Mouse (Mus musculus): ENCODE results near the gene Mgam. TPM values are rescaled to one million over a fixed set of nuclear protein-coding genes. Genes with fewer than 3 reads are reported as not detected.
"Not testable (repeated sequence)": the region's sequence is repeated elsewhere in the genome, so short reads cannot be mapped to it uniquely, and the experiment has no call there.

Gene Mgam
- polyA plus RNA-seq, 1 experiment from 2014 or later: 0.05 TPM

GRCm38 (mm10) chr6:40755948-40756347 lies 127.3 kb downstream of the Mgam start:
- Histone ChIP-seq H3K4me1 (no peaks in the 10 kb centered on the region), H3K9me3 (no peaks in the 10 kb centered on the region)

DNA sequence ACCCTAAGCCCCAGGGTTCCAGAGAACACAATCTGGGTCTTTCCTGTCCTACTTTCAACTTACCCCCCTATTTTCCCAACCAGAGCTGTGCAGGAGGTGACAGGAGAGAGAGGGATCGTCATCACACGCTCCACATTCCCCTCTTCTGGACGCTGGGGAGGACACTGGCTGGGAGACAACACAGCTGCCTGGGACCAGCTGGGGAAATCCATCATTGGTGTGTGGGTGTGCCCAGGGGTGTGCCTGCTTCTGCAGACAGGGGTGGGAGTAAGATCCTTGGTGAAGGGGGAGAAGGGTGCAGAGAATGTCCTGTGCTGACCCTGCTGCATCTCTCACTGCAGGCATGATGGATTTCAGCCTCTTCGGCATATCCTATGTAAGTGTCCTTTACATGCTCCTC lies 128.7 kb downstream of the Mgam start:
- H3K27me3 ChIP-seq (replicated peaks); H3K4me3 ChIP-seq; ATAC-seq (ENCODE audit: low FRiP score, low read depth); H3K9ac ChIP-seq; H3K4me2 ChIP-seq (replicated peaks); H3K4me1 ChIP-seq; H3K27ac ChIP-seq; H3K9me3 ChIP-seq; H3K36me3 ChIP-seq: not testable (repeated sequence)
- 70% methylated on average over 3 of the region's 4 CpGs for WGBS

More at GRCm38 (mm10) chr6:40755948-40756347, 127.3 kb downstream of the Mgam start:
- Histone ChIP-seq H3K27ac (no peak overlapping the region), H3K4me3 (no peak overlapping the region), H3K36me3 (no peaks in the 10 kb centered on the region), H3K4me2 (replicated peaks) (no peak overlapping the region), H3K27me3 (replicated peaks) (no peaks in the 10 kb centered on the region), H3K9ac (no peak overlapping the region)
- ATAC-seq (ENCODE audit: low FRiP score, low read depth): no peak
- 96% methylated on average over 1 of the region's 1 CpGs for WGBS

DNA sequence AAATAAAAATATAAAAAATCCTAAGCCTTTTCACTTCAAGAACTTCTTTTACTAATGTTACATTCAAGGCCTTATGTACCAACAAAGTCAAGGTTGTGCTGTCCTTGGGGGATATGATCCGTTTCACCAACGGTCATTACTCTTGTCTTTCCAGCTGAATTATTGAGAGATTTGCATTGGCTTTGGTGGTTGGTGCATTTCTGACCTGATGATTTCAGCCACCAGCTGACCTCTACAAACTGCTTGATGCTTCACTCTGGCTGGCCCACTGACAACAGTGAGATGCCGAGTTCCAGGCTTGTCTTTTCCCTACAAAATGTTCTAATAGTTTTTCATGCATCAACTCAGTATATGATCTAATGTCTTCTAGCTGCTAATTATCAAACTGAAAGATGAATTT lies 146.0 kb downstream of the Mgam start:
- H3K27me3 ChIP-seq (replicated peaks): no peaks in the 10 kb centered on the region
- WGBS: 85% methylated on average over 3 of the region's 3 CpGs
- H3K9ac ChIP-seq: no peak overlapping the region
- ATAC-seq (ENCODE audit: low FRiP score, low read depth): no peak
- no peak overlapping the region for H3K4me3 ChIP-seq
- H3K27ac ChIP-seq: no peak overlapping the region
- H3K9me3 ChIP-seq: no peaks in the 10 kb centered on the region
- H3K4me2 ChIP-seq (replicated peaks): no peak overlapping the region
- H3K4me1 ChIP-seq: no peaks in the 10 kb centered on the region
- H3K36me3 ChIP-seq: no peaks in the 10 kb centered on the region

GRCm38 (mm10) chr6:40778458-40778857 lies 149.8 kb downstream of the Mgam start:
- Histone ChIP-seq H3K4me1 (no peaks in the 10 kb centered on the region), H3K9ac (no peak overlapping the region), H3K9me3 (no peaks in the 10 kb centered on the region), H3K27me3 (replicated peaks) (no peaks in the 10 kb centered on the region), H3K4me3 (no peak overlapping the region), H3K36me3 (no peaks in the 10 kb centered on the region), H3K4me2 (replicated peaks) (no peak overlapping the region), H3K27ac (no peak overlapping the region)
- 60% methylated on average over 4 of the region's 4 CpGs for WGBS
- ATAC-seq (ENCODE audit: low FRiP score, low read depth): no peak

GRCm38 (mm10) chr6:40783637-40784036 lies 155.0 kb downstream of the Mgam start:
- no peaks in the 10 kb centered on the region for H3K27me3 ChIP-seq (replicated peaks)
- H3K4me2 ChIP-seq (replicated peaks): no peak overlapping the region
- WGBS: 84% methylated on average over 1 of the region's 1 CpGs
- H3K36me3 ChIP-seq: no peaks in the 10 kb centered on the region
- no peak overlapping the region for H3K9ac ChIP-seq
- no peaks in the 10 kb centered on the region for H3K9me3 ChIP-seq
- no peaks in the 10 kb centered on the region for H3K4me1 ChIP-seq
- no peak for ATAC-seq (ENCODE audit: low FRiP score, low read depth)
- no peak overlapping the region for H3K4me3 ChIP-seq
- H3K27ac ChIP-seq: no peak overlapping the region

- H3K27me3 ChIP-seq (replicated peaks): no peaks in the 10 kb centered on the region
- no peak overlapping the region for H3K27ac ChIP-seq
- H3K4me3 ChIP-seq: no peak overlapping the region
- no peak for ATAC-seq (ENCODE audit: low FRiP score, low read depth)
- no peak overlapping the region for H3K4me2 ChIP-seq (replicated peaks)
- H3K9me3 ChIP-seq: no peaks in the 10 kb centered on the region
- no peaks in the 10 kb centered on the region for H3K36me3 ChIP-seq
- 83% methylated on average over 3 of the region's 3 CpGs for WGBS
- no peak overlapping the region for H3K9ac ChIP-seq
- H3K4me1 ChIP-seq: no peaks in the 10 kb centered on the region
Observed at GRCm38 (mm10) chr6:40784378-40784777, 155.7 kb downstream of the Mgam start.

DNA sequence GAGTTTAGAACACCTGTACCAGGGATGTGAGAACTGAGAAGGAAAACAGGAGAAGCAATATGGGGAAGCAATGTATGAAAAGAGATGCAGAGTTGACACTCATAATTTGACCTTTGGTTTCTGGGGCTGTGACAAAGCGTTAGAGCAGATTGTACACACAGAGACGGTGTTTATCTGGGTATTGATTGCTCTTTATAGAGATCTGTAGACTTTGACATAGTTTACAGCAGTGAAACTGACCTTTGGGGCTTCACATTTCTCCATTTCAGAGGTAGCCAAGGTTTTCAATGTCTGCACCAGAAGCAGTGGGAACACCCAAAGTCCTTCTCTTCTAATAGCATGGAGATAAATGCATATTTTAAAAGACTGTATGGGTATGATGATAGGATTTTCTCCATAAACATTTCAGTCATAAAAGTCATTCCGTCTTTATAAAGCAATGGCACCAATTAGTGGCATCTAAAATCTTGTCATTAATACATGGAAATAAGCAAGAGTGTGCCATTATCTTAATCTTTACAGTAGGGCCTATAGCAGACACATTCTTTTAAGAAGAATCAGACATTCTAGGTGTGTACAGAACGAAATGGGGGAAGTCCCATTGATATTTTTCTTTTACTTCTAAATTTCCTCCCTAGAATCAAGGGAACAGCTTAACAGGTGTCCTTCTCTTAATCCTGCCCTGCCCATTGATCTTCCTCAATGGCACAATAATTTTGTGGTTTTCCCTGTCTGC lies 166.6 kb downstream of the Mgam start:
- H3K9me3 ChIP-seq: no peaks in the 10 kb centered on the region
- no peak overlapping the region for H3K9ac ChIP-seq
- H3K36me3 ChIP-seq: no peaks in the 10 kb centered on the region
- ATAC-seq (ENCODE audit: low FRiP score, low read depth): no peak
- H3K4me1 ChIP-seq: no peaks in the 10 kb centered on the region
- no peak overlapping the region for H3K27ac ChIP-seq
- WGBS: 79% methylated on average over 4 of the region's 4 CpGs
- no peak overlapping the region for H3K4me3 ChIP-seq
- H3K4me2 ChIP-seq (replicated peaks): no peak overlapping the region
- no peaks in the 10 kb centered on the region for H3K27me3 ChIP-seq (replicated peaks)

DNA sequence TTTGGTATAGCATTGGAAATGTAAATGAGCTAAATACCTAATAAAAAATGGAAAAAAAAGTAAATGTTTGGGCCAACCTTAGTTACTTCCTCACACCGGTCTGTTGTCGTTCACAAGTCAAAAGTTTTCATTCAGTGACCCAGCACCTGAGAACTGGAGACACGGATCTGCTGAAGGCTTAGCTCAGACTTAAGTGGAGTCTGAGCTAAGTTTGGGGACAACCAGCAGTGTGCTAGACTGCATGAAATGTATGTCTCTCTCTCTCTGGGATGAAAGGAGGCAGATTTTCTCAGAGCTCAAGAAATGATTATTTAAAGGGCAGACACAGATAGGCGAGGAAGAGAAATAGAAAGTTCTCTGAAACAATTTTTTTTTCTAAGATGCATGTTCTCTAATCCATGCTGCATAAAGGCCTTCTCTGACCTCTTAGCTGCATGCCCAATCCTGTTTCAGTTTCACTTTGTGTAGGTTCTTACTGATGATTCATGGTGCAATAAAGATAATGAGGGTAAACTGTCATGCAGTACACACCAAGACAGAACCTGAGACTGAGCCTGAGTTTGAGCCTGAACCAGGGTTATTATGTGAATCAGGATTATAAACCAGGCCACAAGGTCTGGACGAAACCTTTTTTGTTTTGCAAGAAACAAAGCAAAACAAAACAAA lies 189.7 kb downstream of the Mgam start:
- Histone ChIP-seq H3K27me3 (replicated peaks) (no peaks in the 10 kb centered on the region), H3K9ac (no peak overlapping the region), H3K4me3 (no peak overlapping the region), H3K4me1 (no peaks in the 10 kb centered on the region), H3K4me2 (replicated peaks) (no peak overlapping the region), H3K27ac (no peak overlapping the region), H3K9me3 (no peaks in the 10 kb centered on the region), H3K36me3 (no peaks in the 10 kb centered on the region)
- WGBS: 81% methylated on average over 5 of the region's 5 CpGs
- no peak for ATAC-seq (ENCODE audit: low FRiP score, low read depth)

Other genes with a start within 250 kb of the Mgam start
- gene E330009J07Rik, start 192.7 kb upstream of the Mgam start, polyA plus RNA-seq (2016; fragmentation: Nextera tagmentation; extraction: Ambion mirVana): 16.5 and 21.7 TPM in 2 replicates
- 0.09 TPM in 1 of 2 replicates, not detected in the other for gene Wee2, start 189.7 kb upstream of the Mgam start, polyA plus RNA-seq (2016; fragmentation: Nextera tagmentation; extraction: Ambion mirVana)
- gene Ssbp1, start 157.5 kb upstream of the Mgam start, polyA plus RNA-seq (2016; fragmentation: Nextera tagmentation; extraction: Ambion mirVana): 147 and 156 TPM in 2 replicates
- gene Tas2r137, start 137.6 kb upstream of the Mgam start, polyA plus RNA-seq (2016; fragmentation: Nextera tagmentation; extraction: Ambion mirVana): not detected in 2 replicates
- not detected in 2 replicates for gene Tas2r108, start 135.3 kb upstream of the Mgam start, polyA plus RNA-seq (2016; fragmentation: Nextera tagmentation; extraction: Ambion mirVana)
- not detected in 2 replicates for gene Prss37, start 109.3 kb upstream of the Mgam start, polyA plus RNA-seq (2016; fragmentation: Nextera tagmentation; extraction: Ambion mirVana)
- gene Olfr461, start 73.8 kb upstream of the Mgam start, polyA plus RNA-seq (2016; fragmentation: Nextera tagmentation; extraction: Ambion mirVana): 0.06 TPM in 1 of 2 replicates, not detected in the other
- not detected in 2 replicates for gene Olfr460, start 59.3 kb upstream of the Mgam start, polyA plus RNA-seq (2016; fragmentation: Nextera tagmentation; extraction: Ambion mirVana)
- 0.34 and 1.1 TPM in 2 replicates for gene Clec5a, start 43.0 kb upstream of the Mgam start, polyA plus RNA-seq (2016; fragmentation: Nextera tagmentation; extraction: Ambion mirVana)
- gene Tas2r138, start 15.5 kb upstream of the Mgam start, polyA plus RNA-seq (2016; fragmentation: Nextera tagmentation; extraction: Ambion mirVana): not detected in 2 replicates

Measured in neural tube, embryonic 12.5 days (tissue).